Mouse (Mus musculus) erythroblast, embryonic 14.5 days (primary cell): Measurements from ENCODE around the gene Phf23.

Experiments
- GATA1 ChIP-seq: IDR thresholded peaks from 2 replicates; pipeline ENCODE4 v1.6.1; 2012; ENCODE audit warnings: low read length, inconsistent platforms, mixed read lengths
- TAL1 ChIP-seq: IDR thresholded peaks from 3 replicates; pipeline ENCODE4 v1.6.1; 2012; ENCODE audit warnings: low read length, inconsistent platforms, mixed read lengths

DNA sequence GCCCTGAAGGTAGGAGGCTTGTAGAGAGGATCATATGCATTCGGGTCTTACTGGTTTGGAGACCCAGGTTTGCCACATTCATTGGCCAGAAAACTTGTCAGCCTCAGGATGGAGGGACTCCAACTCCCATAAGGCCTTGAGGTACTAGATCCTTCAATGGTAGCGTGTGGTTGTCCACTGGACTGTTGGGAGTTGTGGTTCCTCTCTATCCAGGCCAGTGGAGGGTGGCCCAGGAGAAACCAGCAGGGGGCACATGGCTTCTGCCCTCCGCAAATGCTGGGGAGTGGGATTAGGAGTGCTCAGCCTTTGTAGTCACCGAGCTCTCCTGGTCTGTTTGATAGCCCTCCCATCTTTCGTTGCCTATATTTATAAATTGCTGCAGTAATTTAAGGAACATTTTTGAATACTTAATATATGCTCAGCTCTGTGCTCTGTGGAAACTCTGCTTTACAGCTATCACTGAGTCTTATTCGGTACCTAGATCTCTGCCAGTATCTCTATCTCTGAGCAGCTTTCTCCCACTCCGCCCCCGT, 25.2 kb downstream of the Phf23 start:
- TF ChIP-seq GATA1, result no peak
- TF ChIP-seq TAL1, result no peak
